Mouse (Mus musculus) erythroblast, embryonic 14.5 days (primary cell): ENCODE results near the gene Nim1k. TPM values are rescaled to one million over a fixed set of nuclear protein-coding genes. Genes with fewer than 3 reads are reported as not detected.

Source experiments
- H3K27me3 ChIP-seq: 2 replicates; pipeline ENCODE4 v1.6.1; 2012; ENCODE audit warnings: inconsistent platforms; ENCODE audit not compliant: control insufficient read depth
- H3K36me3 ChIP-seq: 2 replicates; pipeline ENCODE4 v1.6.1; 2012; ENCODE audit warnings: mild to moderate bottlenecking, inconsistent platforms; ENCODE audit not compliant: control insufficient read depth
- H3K4me1 ChIP-seq: 2 replicates; pipeline ENCODE4 v1.6.1; 2012; ENCODE audit warnings: inconsistent platforms; ENCODE audit not compliant: control insufficient read depth
- H3K4me3 ChIP-seq: replicated peaks from 2 replicates; pipeline ENCODE3; 2012; ENCODE audit warnings: moderate library complexity, mild to moderate bottlenecking, inconsistent platforms
- H3K9me3 ChIP-seq: 2 replicates; pipeline ENCODE4 v1.6.1; 2012; ENCODE audit warnings: low read length, inconsistent platforms, mixed read lengths; ENCODE audit not compliant: control insufficient read depth
- GATA1 ChIP-seq: IDR thresholded peaks from 2 replicates; pipeline ENCODE4 v1.6.1; 2012; ENCODE audit warnings: low read length, inconsistent platforms, mixed read lengths
- TAL1 ChIP-seq: IDR thresholded peaks from 3 replicates; pipeline ENCODE4 v1.6.1; 2012; ENCODE audit warnings: low read length, inconsistent platforms, mixed read lengths
- polyA plus RNA-seq: library from polyadenylated mRNA; stranded (reverse); fragments of >175 nt; gene quantifications from 2 replicates; pipeline ENCODE4 v1.2.3, GENCODE M21; 2012

The Nim1k gene
- polyA plus RNA-seq, 1 experiment: not detected

- Histone ChIP-seq H3K4me1 (no peaks in the 10 kb centered on the region), H3K4me3 (no peak overlapping the region), H3K27me3 (no peaks in the 10 kb centered on the region), H3K9me3 (no peaks in the 10 kb centered on the region), H3K36me3 (no peaks in the 10 kb centered on the region)
- TF ChIP-seq GATA1 (no peak), TAL1 (no peak)
Observed at GRCm38 (mm10) chr13:119731448-119731847, 24.2 kb downstream of the Nim1k start.

- Histone ChIP-seq H3K4me3 (no peak overlapping the region), H3K27me3 (no peaks in the 10 kb centered on the region), H3K36me3 (no peaks in the 10 kb centered on the region), H3K4me1 (no peaks in the 10 kb centered on the region), H3K9me3 (no peaks in the 10 kb centered on the region)
- TF ChIP-seq TAL1: no peak
- TF ChIP-seq GATA1: no peak
Observed at GRCm38 (mm10) chr13:119729406-119729805, 26.3 kb downstream of the Nim1k start.

GRCm38 (mm10) chr13:119727608-119728387 lies 27.9 kb downstream of the Nim1k start:
- Histone ChIP-seq H3K9me3 (no peaks in the 10 kb centered on the region), H3K4me1 (no peaks in the 10 kb centered on the region), H3K36me3 (no peaks in the 10 kb centered on the region), H3K27me3 (no peaks in the 10 kb centered on the region), H3K4me3 (no peak overlapping the region)
- TF ChIP-seq TAL1 (no peak), GATA1 (no peak)

- no peak overlapping the region for H3K4me3 ChIP-seq
- TF ChIP-seq TAL1: no peak
- no peak for TF ChIP-seq GATA1
- H3K4me1 ChIP-seq: no peaks in the 10 kb centered on the region
- H3K27me3 ChIP-seq: no peaks in the 10 kb centered on the region
- H3K9me3 ChIP-seq: no peaks in the 10 kb centered on the region
- H3K36me3 ChIP-seq: no peaks in the 10 kb centered on the region
Observed at GRCm38 (mm10) chr13:119724541-119724940, 31.1 kb downstream of the Nim1k start.

GRCm38 (mm10) chr13:119723368-119723767 lies 32.3 kb downstream of the Nim1k start:
- Histone ChIP-seq H3K4me3 (no peak overlapping the region), H3K27me3 (no peaks in the 10 kb centered on the region), H3K36me3 (no peaks in the 10 kb centered on the region), H3K9me3 (no peaks in the 10 kb centered on the region), H3K4me1 (no peaks in the 10 kb centered on the region)
- TF ChIP-seq TAL1 (no peak), GATA1 (no peak)

GRCm38 (mm10) chr13:119722447-119722846 lies 33.2 kb downstream of the Nim1k start:
- H3K4me3 ChIP-seq: no peak overlapping the region
- no peaks in the 10 kb centered on the region for H3K27me3 ChIP-seq
- H3K9me3 ChIP-seq: no peaks in the 10 kb centered on the region
- no peaks in the 10 kb centered on the region for H3K4me1 ChIP-seq
- no peak for TF ChIP-seq TAL1
- no peak for TF ChIP-seq GATA1
- no peaks in the 10 kb centered on the region for H3K36me3 ChIP-seq

GRCm38 (mm10) chr13:119716105-119716504 lies 39.6 kb downstream of the Nim1k start:
- no peak overlapping the region for H3K4me3 ChIP-seq
- H3K27me3 ChIP-seq: no peaks in the 10 kb centered on the region
- H3K36me3 ChIP-seq: no peaks in the 10 kb centered on the region
- H3K9me3 ChIP-seq: no peaks in the 10 kb centered on the region
- no peaks in the 10 kb centered on the region for H3K4me1 ChIP-seq
- TF ChIP-seq TAL1: no peak
- no peak for TF ChIP-seq GATA1

- TF ChIP-seq GATA1 (no peak), TAL1 (no peak)
- no peaks in the 10 kb centered on the region for H3K4me1 ChIP-seq
- H3K4me3 ChIP-seq: no peak overlapping the region
- H3K27me3 ChIP-seq: no peaks in the 10 kb centered on the region
- no peaks in the 10 kb centered on the region; the same call in 1 of the 2 replicates for H3K36me3 ChIP-seq
- no peaks in the 10 kb centered on the region for H3K9me3 ChIP-seq
Observed at GRCm38 (mm10) chr13:119713821-119714220, 41.9 kb downstream of the Nim1k start.

- Histone ChIP-seq H3K4me3 (no peak overlapping the region), H3K36me3 (no peaks in the 10 kb centered on the region; the same call in 1 of the 2 replicates), H3K27me3 (no peaks in the 10 kb centered on the region), H3K4me1 (no peaks in the 10 kb centered on the region), H3K9me3 (no peaks in the 10 kb centered on the region)
- TF ChIP-seq TAL1 (no peak), GATA1 (no peak)
Observed at GRCm38 (mm10) chr13:119713107-119713787, 42.4 kb downstream of the Nim1k start.
